Mouse (Mus musculus) liver, adult 2 months (tissue): ENCODE data around the gene Lyz1. TPM values are rescaled to one million over a fixed set of nuclear protein-coding genes. Genes with fewer than 3 reads are reported as not detected.
A peak's percentile ranks its signal among the peaks of the same experiment; 100 is the strongest.
"Not testable (repeated sequence)": the region's sequence is repeated elsewhere in the genome, so short reads cannot be mapped to it uniquely, and the experiment has no call there.

Experiments
- DNase-seq: peaks from one replicate; pipeline ENCODE4 v3.0.0-alpha.2; 2011; ENCODE audit warnings: low read depth, low spot score; ENCODE audit errors: extremely low read depth
- H3K27ac ChIP-seq: fragments of 200-500 bp; replicated peaks from 2 replicates; pipeline ENCODE4 v1.5.1; 2012; ENCODE audit warnings: low read depth, mild to moderate bottlenecking, control low read depth, inconsistent platforms, low read length; ENCODE audit not compliant: insufficient read depth
- H3K27me3 ChIP-seq: fragments of 200-500 bp; 2 replicates; pipeline ENCODE4 v1.6.1; 2012; ENCODE audit warnings: mild to moderate bottlenecking, moderate library complexity, low read length, inconsistent platforms; ENCODE audit not compliant: control insufficient read depth, insufficient read depth
- H3K36me3 ChIP-seq: fragments of 200-500 bp; 2 replicates; pipeline ENCODE4 v1.6.1; 2012; ENCODE audit warnings: low read length, inconsistent platforms; ENCODE audit not compliant: control insufficient read depth, insufficient read depth
- H3K4me1 ChIP-seq: fragments of 200-500 bp; 2 replicates; pipeline ENCODE4 v1.6.1; 2011; ENCODE audit warnings: low read length; ENCODE audit not compliant: control insufficient read depth, insufficient read depth
- H3K4me3 ChIP-seq: fragments of 200-500 bp; 2 replicates; pipeline ENCODE4 v1.5.1; 2011; ENCODE audit warnings: low read depth, mild to moderate bottlenecking, control low read depth, low read length, moderate library complexity; ENCODE audit not compliant: insufficient read depth
- H3K79me2 ChIP-seq: fragments of 200-500 bp; 2 replicates; pipeline ENCODE4 v1.6.1; 2012; ENCODE audit warnings: inconsistent platforms, mild to moderate bottlenecking, low read length, moderate library complexity; ENCODE audit not compliant: control insufficient read depth, insufficient read depth
- H3K9ac ChIP-seq: fragments of 200-500 bp; 2 replicates; pipeline ENCODE4 v1.6.1; 2012; ENCODE audit warnings: low read depth, mild to moderate bottlenecking, control low read depth, inconsistent platforms, low read length
- CTCF ChIP-seq: fragments of 200-500 bp; IDR thresholded peaks from 2 replicates; pipeline ENCODE4 v1.5.1; 2011; ENCODE audit warnings: low read depth, low read length, control low read depth
- POLR2A ChIP-seq: fragments of 200-500 bp; IDR thresholded peaks from 2 replicates; pipeline ENCODE4 v1.6.1; 2011; ENCODE audit warnings: low read length, control low read depth; ENCODE audit not compliant: insufficient read depth; ENCODE audit errors: extremely low read depth
- WGBS: fragments of 180-500 bp; shearing (Covaris S2); methylation state at CpG from one replicate; pipeline ENCODE4 v1.1.7; 2018; 5-methylcytosine and 5-hydroxymethylcytosine counted together
- polyA plus RNA-seq: library from polyadenylated mRNA; depleted of rRNA; stranded (reverse); fragments of >200 nt; gene quantifications from 2 replicates; pipeline ENCODE4 v1.2.3, GENCODE M21; 2012
- total RNA-seq: library from RNA; depleted of rRNA; stranded (reverse); fragments of >200 nt; gene quantifications from 2 replicates; pipeline ENCODE4 v1.2.3, GENCODE M21; 2014

Gene Lyz1
- total and polyA plus RNA-seq, 2 experiments = not detected

- Histone ChIP-seq H3K9ac (no peak overlapping the region), H3K4me3 (no peak overlapping the region), H3K36me3 (no peaks in the 10 kb centered on the region), H3K4me1 (no peaks in the 10 kb centered on the region), H3K79me2 (no peaks in the 10 kb centered on the region), H3K27me3 (no peaks in the 10 kb centered on the region), H3K27ac (no peak overlapping the region)
- 80% methylated on average over 8 of the region's 8 CpGs for WGBS
- TF ChIP-seq POLR2A = no peak
- DNase-seq = no peak
Measured at GRCm38 (mm10) chr10:117312168-117312567, 19.5 kb upstream of the Lyz1 start.

DNA sequence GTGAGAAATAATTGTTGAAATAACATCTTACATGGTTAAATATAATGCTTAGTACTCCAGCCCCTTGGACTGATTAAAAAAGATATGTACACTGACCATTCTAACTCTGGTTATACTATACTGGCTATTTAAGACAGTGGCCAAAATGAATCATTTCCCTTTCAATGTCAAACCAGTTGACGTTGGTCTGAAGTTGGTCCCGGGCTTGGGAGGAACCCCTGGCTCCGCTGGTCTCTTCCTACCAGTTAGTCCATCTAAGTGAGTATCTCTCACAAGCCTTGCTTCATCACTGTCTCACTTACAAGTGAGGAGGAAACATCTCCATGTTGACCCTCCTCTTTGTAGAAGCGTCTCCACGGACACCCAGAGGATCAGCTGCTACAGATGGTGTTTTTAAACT lies 11.7 kb upstream of the Lyz1 start:
- no peaks in the 10 kb centered on the region for H3K79me2 ChIP-seq
- WGBS = 89% methylated on average over 5 of the region's 5 CpGs
- no peaks in the 10 kb centered on the region for H3K36me3 ChIP-seq
- H3K27ac ChIP-seq = no peak overlapping the region
- H3K27me3 ChIP-seq = no peaks in the 10 kb centered on the region
- no peak for DNase-seq
- no peak overlapping the region for H3K9ac ChIP-seq
- TF ChIP-seq CTCF = no peak
- TF ChIP-seq POLR2A = no peak
- H3K4me3 ChIP-seq = no peak overlapping the region
- H3K4me1 ChIP-seq = no peaks in the 10 kb centered on the region

DNA sequence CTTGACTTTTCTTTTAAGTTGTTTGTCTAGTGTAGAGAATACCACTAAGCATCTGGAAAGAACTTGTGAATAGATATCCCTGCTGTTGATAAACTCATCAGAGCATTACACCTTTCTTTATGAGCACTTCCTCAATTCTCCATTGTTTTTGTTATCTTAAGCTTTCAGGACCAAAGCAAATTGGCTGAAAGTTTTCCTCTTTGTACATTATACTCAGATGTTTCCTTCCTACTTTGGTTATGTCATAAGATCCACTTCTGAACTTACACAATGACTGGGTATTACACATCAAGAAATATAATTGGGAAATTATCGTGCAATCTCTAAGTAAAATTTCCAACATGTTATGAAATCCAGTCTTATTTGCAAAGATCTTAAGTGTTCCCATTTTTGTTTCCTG lies 9.0 kb upstream of the Lyz1 start:
- Histone ChIP-seq H3K4me1 (no peaks in the 10 kb centered on the region), H3K27me3 (no peaks in the 10 kb centered on the region), H3K4me3 (no peak overlapping the region), H3K9ac (no peak overlapping the region), H3K36me3 (no peaks in the 10 kb centered on the region), H3K79me2 (no peaks in the 10 kb centered on the region), H3K27ac (no peak overlapping the region)
- TF ChIP-seq POLR2A = no peak
- no peak for TF ChIP-seq CTCF
- WGBS = 75% methylated on average over 1 of the region's 1 CpGs
- peak; percentile 50 for DNase-seq

DNA sequence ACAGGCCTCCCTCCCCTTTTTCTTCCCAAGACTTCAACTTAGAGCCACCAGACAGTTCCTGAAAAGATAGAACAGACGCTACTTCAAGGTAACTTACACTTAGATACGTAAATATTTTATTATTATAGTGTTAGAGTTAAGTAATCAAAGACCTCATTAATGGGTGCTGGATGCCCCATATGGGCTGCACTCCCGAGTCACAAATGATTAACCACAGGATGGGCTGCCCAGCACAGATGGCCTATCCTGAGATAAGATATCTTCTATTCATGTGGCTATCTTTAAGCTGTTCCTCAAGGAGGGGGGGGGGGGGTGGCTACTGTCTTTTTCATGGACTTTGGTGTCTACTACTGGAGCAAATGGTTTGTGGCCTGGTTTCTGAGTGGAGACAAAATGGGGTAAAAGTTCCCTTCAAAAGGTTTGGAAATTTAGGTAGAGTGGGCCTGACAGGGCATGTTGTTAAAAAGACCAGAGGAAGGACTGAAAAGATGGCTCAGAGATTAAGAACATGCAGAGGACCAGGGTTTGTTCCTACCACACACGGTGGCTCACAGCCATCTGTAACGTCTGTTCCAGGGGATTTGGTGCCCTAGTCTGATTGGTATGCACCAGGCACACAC lies 7.3 kb upstream of the Lyz1 start:
- H3K79me2 ChIP-seq = no peaks in the 10 kb centered on the region
- TF ChIP-seq CTCF = no peak
- TF ChIP-seq POLR2A = no peak
- H3K27ac ChIP-seq = no peak overlapping the region
- 78% methylated on average over 5 of the region's 5 CpGs for WGBS
- no peaks in the 10 kb centered on the region for H3K27me3 ChIP-seq
- no peak overlapping the region for H3K9ac ChIP-seq
- no peak for DNase-seq
- no peak overlapping the region for H3K4me3 ChIP-seq
- H3K36me3 ChIP-seq = no peaks in the 10 kb centered on the region
- no peaks in the 10 kb centered on the region for H3K4me1 ChIP-seq

DNA sequence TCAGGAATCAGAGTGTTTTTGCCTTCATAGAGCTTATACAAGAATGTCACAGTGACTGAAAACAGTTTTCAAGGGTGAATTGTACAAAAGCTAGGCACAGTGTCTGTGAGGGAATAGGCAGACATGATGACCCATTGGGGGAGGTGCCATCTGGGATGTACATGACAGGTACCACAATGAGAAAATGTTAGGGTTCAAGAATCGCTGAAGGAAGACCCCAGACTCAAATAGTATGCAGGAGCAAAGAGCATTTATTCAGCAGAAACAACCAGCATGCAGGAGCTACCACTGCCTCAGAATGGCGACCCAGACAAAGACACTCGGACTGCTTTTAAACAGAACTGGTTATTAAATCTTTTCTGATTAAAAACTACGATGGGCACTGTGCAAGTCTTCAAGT lies 6.4 kb upstream of the Lyz1 start:
- H3K27me3 ChIP-seq = no peaks in the 10 kb centered on the region
- H3K36me3 ChIP-seq = no peaks in the 10 kb centered on the region
- TF ChIP-seq CTCF (no peak), POLR2A (no peak)
- DNase-seq = no peak
- H3K79me2 ChIP-seq = no peaks in the 10 kb centered on the region
- 88% methylated on average over 4 of the region's 4 CpGs for WGBS
- no peak overlapping the region for H3K27ac ChIP-seq
- no peak overlapping the region for H3K4me3 ChIP-seq
- H3K4me1 ChIP-seq = no peaks in the 10 kb centered on the region
- H3K9ac ChIP-seq = no peak overlapping the region

DNA sequence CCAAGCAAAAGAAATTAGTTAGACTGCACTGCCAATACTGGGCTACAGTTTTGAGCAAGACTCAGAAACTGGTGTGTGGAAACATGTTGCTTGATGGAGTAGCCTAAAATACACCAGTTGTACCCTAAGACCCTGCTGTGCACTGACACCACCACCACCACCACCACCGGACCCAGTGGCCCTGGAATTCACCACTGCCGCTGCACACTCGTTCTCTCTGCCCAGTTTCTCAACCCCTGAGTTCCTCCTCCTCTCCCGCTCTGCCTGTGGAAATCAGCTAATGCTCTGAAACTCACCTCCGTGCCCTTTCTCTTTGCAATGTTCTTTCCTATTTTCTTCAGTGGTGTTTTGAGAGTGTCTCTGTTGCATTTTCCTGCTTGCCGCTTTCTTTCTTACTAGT lies 5.7 kb upstream of the Lyz1 start:
- H3K27ac ChIP-seq = no peak overlapping the region
- no peaks in the 10 kb centered on the region for H3K27me3 ChIP-seq
- TF ChIP-seq POLR2A (no peak), CTCF (no peak)
- no peaks in the 10 kb centered on the region for H3K4me1 ChIP-seq
- no peak overlapping the region for H3K4me3 ChIP-seq
- DNase-seq = no peak
- 84% methylated on average over 6 of the region's 6 CpGs for WGBS
- H3K36me3 ChIP-seq = no peaks in the 10 kb centered on the region
- no peaks in the 10 kb centered on the region for H3K79me2 ChIP-seq
- H3K9ac ChIP-seq = no peak overlapping the region

DNA sequence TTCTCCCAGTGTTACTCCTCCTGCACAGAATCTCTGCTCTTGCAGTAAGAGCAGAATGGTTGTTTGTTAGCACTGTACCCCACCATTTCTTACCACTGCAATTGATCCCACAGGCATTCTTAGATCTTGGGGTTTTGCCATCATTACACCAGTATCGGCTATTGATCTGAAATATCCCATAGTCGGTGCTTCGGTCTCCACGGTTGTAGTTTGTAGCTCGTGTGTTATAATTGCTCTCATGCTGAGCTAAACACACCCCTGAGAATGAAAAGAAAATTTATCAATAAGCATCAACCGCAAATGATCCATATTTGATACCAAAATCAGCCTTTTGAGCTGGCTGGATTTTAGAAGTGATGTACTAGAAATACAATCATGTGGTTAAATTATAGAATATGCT lies 1.7 kb downstream of the Lyz1 start:
- H3K27ac ChIP-seq, H3K9ac ChIP-seq, H3K4me1 ChIP-seq, H3K36me3 ChIP-seq, H3K79me2 ChIP-seq, DNase-seq, H3K27me3 ChIP-seq, H3K4me3 ChIP-seq: not testable (repeated sequence)
- WGBS = 92% methylated on average over 6 of the region's 6 CpGs
